Mouse (Mus musculus) small intestine, adult 2 months (tissue): ENCODE measurements around the gene Dapk2.

Experiments
- CTCF ChIP-seq: fragments of 200-500 bp; IDR thresholded peaks from 2 replicates; pipeline ENCODE4 v1.5.1; 2012; ENCODE audit warnings: low read depth, mild to moderate bottlenecking, control low read depth, inconsistent platforms, low read length, moderate library complexity, mixed read lengths; ENCODE audit not compliant: insufficient replicate concordance, insufficient read length; ENCODE audit errors: extremely low read depth
- POLR2A ChIP-seq: fragments of 200-500 bp; IDR thresholded peaks from 2 replicates; pipeline ENCODE4 v1.6.1; 2012; ENCODE audit warnings: low read depth, mild to moderate bottlenecking, control low read depth, inconsistent platforms, low read length, moderate library complexity

- TF ChIP-seq POLR2A (no peak), CTCF (no peak)
These were observed 36.6 kb upstream of the Dapk2 start for GRCm38 (mm10) chr9:66121421-66121820.
